Mouse (Mus musculus) spleen, embryonic (tissue): ENCODE measurements around the gene Fancm.

ENCODE experiments used
- CTCF ChIA-PET: fragments of 350-600 bp; sonication (Branson Sonifier 250); formaldehyde crosslinking; loops from one replicate; lab custom pipeline; 2022; lab: Charles Lee

Fancm gene

DNA sequence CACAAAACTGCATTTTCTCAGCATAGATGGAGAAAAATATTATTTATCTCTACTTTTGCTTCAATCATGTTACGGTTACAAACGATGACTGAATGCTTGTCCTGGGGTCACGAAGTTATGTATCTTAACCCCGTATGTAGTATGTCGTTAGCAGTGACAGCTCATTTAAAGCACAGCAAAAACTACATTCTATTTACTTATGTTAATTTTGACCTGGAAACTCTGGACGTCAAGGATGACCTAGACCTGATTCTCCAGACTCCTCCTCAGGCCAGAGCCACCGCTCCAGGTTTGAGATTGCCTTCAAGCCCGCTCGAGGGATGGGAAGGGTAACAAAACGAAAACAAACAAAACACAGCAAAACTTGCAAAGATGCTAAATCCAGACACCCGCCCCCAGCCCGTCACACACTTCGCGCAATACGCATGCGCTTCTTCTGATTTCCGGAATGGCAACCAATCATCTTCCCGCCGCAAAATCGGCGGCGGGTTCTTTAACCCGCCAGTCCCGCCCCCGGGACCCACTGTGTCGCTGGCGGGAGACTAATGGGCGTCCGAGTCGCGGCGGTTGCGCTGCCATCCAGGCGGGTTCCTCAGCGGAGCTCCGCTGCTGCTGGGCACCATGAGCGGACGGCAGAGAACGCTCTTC, at the start of gene Fancm:
Gene Fancm (plus strand): TSS at position 519 of the 648 bp plus-strand sequence.
- CTCF ChIA-PET, result no interaction called here

DNA sequence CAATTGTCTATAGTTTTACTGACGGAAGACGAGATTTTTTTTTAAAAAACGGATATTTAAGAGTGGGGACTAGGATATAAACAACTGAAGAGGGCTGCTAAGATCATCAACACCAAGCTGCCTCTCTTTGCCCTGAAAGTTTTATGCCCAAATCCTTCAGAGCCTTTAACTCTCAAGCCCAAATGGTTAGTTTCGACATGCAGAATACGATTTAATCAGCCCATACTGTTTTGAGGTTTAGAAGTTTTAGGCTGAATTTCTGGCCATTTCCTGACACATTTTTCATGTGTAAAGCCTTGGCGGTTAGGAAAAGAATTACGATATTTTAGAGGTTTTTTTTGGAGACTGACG, 39.6 kb upstream of the Fancm start:
- CTCF ChIA-PET, result no interaction called here

DNA sequence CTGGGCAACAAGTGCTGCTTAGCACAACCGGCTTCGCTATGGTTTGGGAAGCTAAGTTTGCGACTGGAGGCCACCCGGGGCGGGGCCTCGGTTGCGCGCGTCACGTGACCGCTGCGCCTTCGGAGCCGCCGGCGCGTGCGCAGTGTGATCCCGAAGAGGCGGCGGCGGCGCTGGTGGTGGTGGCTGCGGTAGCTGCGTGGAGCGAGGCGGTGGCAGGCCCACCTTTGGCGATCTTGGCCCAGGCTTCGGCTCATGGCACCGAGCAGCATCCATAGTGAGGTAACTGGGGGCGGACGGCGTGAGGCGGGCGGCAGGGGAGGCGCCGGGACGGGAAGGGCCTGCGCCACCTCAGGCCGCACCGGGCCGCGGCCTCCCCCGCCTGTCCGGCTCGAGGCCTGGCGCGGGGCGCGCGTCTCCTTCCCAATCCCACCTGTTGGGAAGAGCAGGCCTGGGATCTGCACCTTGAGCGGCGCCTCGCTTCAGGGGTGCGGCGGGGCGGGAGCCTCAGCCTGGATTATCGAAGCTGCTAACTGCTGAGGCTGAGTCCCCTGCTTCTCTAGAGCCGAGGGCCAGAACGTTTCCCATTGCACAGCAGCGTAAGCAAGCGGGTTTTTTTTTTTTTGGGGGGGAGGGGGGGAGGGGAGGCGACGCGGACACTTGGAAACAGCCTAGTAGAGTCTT, 39.1 kb upstream of the Fancm start, which contains the start of gene Prpf39:
Gene Prpf39 (plus strand): TSS at position 144 of the 681 bp plus-strand sequence.
- CTCF ChIA-PET, result no interaction called here

DNA sequence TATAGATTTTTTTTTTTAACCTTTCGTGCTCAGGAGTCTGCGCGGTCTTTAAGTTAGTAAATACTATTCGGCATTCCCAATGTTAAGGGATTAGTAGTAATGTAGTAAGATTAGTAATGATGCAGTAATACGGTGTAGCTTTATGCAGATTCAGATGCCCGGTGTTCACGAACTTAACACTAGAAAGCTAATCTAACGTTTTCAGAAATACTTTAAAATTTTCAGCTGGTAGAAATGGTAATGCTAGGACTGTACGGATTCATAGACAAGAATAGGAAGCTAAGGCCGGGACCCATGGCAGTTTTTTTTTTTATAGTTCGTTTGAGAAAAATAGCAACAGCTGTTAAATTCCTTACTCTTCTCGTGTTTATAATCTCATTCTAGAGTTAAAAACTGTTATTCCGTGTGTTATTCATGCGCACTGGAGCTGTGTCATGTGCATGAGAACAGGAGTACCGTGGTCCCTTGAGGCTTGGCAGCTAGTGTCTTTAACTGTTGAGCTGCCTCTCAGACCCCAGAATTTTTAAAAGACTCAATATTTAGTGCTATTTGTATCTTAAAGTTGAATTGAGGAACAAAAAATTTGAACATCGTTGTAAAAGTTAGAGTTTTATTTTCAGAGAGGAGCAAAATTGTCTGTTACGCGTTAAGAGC, 38.4 kb upstream of the Fancm start:
- CTCF ChIA-PET, result no interaction called here

DNA sequence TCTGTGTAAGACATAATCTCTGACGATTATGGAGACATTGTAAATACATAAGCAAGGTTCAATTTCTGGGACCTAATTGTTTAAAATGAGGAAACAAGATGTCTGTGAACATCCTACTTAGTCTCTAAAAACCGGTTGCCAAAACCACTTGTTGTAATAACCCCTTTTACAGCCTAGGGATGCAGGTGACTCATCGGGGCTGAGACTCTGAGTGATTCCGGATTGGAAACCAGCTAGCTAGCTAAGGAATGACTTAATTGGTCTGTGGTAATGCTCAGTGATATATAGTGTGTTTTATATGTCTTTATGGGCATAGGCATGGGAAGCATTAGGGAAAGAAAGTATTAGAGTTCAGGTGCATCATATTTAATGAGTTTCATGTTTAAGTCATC, 37.9 kb upstream of the Fancm start:
- CTCF ChIA-PET, result no interaction called here

DNA sequence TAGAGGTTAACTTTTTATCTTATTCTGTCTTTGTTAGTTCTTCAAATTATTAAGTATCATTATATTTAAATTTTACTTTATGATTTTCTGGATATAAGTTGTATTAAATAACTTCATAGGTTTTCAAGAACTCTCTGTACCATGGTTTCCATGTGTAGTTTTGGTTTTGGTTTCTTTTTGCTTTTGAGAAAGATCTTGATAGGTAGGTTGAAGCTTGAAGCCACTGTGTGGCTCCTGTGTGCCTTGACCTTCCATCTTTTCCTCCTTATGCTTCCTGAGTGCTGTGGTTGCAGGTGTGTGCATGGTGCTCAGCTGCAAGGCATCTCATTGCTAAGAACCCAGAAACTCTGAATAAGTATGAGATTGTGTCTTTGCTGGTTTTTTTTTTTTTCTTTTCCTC, 26.6 kb upstream of the Fancm start:
- CTCF ChIA-PET, result no interaction called here

DNA sequence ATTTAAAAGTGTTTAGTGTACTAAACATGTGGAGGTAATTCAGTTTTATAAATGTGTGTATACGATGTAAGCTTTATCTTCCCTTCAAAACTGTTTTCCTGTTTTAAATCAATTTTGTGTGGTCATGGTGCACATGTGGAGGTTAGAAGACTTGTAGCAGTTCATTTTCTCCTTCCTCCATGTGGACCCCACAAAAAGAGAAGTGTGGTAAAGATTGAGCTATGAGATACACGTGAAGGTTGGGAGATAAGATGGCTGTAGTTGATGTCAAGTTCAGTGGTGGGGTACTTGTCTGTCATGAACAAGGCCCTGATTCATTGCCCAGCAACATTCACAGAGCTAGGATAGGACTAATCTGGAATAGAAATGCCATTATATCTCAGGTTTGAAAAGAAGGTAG, 17.2 kb upstream of the Fancm start:
- CTCF ChIA-PET, result interaction anchor here (0.9 kb wide), 1 partner anchor 20 kb away, joined by 3 read pairs; no protein-coding TSS in a partner anchor

DNA sequence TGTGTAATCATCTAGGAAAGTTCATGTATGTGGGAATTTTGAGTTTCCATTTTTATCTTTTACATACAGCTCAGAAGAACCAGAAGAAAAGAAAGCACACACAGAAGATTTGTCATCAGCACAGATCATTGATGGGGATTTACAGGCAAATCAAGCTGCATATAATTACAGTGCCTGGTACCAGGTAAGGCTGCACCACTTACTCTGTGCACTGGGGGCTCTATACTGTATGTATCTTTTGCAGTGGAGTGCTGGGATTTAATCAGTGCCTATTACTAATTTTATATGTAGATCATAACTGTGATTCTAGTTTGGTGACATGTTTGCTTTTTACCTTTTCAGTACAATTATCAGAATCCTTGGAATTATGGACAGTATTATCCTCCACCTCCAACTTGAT, 14.3 kb upstream of the Fancm start:
- CTCF ChIA-PET, result no interaction called here

DNA sequence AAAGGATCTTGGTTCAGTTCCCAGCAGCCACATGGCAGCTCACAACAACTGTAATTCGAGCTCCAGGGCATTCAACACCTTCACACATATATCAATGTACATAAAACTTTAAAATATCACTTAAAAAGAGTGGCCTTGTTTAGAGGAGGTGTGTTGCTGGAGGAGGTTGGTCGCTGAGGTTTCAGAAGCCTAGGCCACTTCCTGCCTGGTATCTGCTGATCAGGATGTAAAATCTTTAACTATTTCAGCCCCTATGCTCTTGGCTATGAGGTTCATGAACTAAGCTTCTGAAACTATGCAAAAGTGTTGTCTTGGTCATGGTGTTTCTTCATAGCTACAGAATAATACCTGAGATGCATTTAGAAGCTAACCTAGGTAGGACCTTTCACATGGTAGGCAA, 10.2 kb upstream of the Fancm start:
- CTCF ChIA-PET, result no interaction called here

DNA sequence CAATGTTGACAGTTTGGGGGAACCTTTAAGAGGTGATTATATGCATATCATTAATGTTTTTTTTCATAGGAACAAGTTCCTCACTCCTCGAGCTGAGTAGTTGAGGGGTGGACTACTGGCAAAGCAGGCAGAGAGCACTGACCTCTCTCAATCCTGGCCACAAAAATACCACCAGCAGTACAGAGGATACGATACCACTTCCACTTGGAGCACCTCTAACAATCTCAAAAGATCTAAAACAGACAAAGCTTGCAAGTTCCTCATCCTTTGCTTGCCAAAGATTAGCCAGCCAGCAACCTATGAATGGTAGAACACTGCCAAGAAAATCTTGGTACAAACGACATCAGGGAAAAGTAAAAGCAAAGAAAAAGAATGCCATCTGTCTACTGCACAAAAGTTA, 9.2 kb upstream of the Fancm start:
- CTCF ChIA-PET, result interaction anchor here (0.7 kb wide), 1 partner anchor 10 kb away, joined by 3 read pairs; no protein-coding TSS in a partner anchor

DNA sequence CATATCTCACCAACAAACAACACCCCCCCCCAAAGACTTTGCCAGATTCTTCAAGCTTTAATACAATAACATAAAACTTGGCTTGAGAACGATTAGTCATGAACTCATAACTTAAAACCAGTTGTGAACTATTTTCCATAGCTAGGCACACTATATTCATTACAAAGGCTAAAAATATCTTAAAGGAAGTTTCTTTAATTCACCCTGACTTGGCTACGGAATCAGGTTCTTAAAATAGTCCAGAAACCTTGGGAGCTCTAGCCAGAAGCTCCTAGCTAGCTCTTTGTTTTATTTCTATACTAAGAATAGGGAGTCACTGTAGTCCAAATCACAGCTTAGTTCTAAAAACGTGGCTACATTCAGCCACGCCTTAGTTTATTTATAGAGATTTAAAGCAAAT, 7.0 kb upstream of the Fancm start:
- CTCF ChIA-PET, result interaction anchor here (0.5 to 0.8 kb wide), 2 partner anchors 8 to 45 kb away, joined by 4 read pairs; no protein-coding TSS in a partner anchor

DNA sequence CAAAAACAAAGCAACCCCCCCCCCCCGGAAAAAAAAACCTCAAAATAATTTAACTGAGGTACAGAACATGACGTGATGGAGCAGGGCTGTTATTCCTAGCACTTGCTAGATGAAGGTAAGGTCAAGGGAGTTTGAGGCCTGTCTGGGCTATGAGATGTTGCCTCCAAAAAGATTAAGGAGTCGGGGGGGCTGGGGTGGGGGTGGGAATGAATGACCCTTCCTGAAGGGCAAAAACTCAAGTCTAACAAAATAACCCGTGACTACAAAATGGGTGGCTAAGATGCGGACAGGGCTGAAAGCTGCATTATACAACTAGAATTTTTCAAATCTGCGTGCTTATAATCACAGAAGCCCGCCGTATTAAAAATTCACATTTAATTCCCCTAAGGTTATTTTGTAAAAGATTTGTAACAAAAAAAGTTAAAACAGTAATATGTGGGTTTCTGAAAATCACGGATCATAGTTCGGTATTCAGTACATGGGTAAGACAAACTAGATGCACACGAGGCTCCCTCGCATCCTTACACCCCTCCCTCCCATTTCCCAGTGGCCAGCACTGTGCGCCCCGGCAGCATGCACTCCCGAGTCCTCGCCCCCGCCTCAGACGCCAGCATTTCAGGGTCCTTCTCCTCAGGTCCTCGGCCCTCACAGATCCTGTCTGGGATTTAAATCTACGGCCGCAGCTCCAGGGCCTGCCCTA, 2.3 kb upstream of the Fancm start:
- CTCF ChIA-PET, result interaction anchor here (0.7 kb wide), 1 partner anchor 11 kb away, joined by 3 read pairs; no protein-coding TSS in a partner anchor

DNA sequence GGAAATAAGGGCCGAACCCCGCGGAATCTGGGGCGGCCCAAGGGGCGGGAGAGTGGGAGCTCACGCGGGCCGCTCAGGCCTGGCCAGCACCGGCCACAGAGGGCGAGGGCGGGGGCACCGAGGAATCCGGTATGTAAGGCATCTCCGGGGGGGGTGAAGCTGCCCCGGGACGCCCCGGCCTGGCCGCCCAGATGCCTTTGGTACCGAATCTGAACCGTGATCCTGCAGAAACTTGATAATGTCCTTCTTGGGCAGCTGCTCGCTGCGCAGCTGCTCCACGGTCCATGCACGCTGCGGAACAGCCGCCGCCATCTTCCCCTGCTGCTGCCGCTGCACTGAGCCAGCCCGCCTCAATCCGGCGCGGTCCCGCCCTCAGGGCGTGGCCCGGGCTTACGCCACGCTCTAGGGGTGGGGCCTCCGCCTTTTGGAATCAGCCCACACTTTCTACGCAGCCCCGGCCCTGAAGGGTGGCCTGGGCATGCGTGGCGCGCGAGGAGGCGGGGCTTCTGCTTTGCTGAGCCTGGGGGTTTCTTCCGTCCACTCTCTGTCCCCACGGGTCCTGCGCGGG, 1.7 kb upstream of the Fancm start, which contains the start of gene Fkbp3:
Gene Fkbp3 (minus strand): TSS at position 397 of the 568 bp plus-strand sequence.
- CTCF ChIA-PET, result no interaction called here

DNA sequence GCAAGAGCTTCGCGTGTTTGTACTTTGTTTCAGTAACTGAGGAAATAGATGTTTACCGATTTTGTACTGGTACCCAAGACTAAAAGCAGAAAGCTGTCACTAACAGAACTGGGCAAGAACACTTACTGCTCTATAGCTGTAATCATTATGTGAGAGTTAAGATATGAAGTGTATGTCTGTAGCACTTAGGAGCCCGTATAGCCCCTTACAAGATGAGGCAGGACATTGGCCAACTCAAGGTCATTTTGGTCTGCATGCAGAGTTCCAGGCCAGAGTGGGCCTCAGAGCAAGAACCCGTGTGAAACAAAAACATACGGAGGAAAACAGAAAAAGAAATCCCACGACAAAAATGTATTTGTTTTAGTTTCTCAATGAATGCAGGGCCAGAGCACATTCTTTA, 752 bp upstream of the Fancm start:
- CTCF ChIA-PET, result no interaction called here

DNA sequence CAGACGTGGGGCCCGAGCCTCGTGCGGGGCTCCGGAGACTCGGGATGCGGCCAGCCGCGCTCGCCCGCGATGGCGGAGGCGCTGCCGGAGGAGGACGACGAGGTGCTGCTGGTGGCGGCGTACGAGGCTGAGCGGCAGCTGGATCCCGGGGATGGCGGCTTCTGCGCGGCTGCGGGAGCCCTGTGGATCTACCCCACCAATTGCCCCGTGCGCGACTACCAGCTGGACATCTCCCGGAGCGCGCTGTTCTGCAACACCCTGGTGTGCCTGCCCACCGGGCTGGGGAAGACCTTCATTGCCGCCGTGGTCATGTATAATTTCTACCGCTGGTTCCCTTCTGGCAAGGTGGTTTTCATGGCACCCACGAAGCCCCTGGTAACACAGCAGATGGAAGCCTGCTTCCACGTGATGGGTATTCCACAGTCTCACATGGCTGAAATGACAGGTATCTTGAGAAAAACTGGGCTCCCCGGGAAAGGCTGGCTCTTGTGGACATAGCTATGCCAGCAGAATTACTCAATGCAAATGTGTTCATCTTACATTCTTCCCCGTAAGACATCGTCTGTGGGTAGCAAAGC, 419 bp downstream of the Fancm start:
- CTCF ChIA-PET, result interaction anchor here (0.6 kb wide), 2 partner anchors 10 to 67 kb away, joined by 3 read pairs; no protein-coding TSS in a partner anchor

DNA sequence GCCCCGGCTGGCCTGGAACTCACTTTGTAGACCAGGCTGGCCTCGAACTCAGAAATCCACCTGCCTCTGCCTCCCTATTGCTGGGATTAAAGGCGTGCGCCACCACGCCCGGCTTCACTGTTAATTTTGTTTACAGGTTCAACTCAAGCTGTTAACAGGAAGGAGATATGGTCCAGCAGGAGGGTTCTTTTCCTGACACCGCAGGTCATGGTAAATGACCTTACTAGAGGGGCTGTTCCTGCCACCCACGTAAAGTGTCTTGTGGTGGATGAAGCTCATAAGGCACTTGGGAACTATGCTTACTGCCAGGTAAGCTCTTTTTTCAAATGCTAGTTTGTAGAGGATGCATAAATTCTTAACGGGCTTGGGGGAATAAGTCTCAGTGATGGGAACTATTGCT, 1.5 kb downstream of the Fancm start:
- CTCF ChIA-PET, result interaction anchor here (0.5 to 0.6 kb wide), 3 partner anchors 8 to 102 kb away, joined by 3 to 4 read pairs (median 3); no protein-coding TSS in a partner anchor

DNA sequence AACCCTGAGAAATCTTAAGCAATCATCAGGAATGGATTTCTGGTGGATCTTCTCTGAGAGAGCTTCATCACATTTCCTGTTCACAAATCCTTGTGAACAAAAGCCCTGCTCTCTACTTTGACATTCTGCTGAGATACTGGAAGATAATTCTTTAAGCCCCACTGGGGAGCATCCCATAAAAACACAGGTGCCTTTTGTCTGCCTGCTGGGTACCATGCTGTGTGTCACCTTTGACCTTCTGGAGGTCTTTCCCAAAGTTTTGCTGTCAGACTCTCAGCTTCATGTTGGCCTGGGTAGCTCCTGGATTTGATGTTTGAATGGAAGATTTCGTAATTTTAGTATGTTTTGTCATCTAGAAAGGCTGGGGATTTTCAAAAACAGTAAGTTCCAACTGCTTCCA, 33.3 kb downstream of the Fancm start:
- CTCF ChIA-PET, result no interaction called here

DNA sequence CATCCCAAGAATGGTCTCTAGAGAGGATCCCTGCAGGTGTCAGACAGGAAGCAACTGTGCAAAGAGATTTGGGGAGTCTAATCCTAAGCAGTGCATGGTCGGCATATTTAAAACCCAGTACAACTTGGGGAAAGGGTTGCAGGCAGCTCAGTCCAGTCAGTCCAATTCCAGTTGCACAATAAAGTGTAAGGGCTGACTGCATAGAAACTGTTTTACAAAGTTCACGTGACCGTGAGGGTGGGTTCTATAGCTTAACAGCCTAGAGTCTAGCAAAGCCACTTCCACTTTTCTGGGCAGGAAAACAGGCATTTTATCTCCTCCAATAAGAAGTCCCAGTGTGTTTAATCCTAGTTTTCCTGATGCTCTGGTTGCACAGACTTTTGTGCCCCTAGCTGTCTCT, 36.1 kb downstream of the Fancm start:
- CTCF ChIA-PET, result no interaction called here

DNA sequence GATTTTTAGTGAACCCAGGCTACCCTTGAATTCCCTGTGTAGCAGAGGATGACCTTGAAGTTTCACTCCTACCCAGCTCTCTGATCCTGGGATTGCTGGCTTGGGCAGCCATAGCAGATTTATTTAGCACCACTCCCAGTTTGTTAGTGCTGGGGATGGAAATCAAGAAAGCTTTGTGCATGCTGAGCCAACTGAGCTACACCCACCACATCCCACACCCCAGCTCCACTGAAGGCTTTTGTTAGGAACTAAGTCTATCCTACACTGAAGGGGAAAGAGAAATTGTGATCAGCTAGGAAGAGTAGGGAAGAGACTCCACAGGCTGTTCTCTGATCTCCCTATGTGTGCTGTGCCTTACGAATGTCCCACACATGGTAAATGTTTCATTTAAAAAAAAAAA, 37.4 kb downstream of the Fancm start:
- CTCF ChIA-PET, result interaction anchor here (0.7 kb wide), 1 partner anchor 44 kb away, joined by 4 read pairs; no protein-coding TSS in a partner anchor

DNA sequence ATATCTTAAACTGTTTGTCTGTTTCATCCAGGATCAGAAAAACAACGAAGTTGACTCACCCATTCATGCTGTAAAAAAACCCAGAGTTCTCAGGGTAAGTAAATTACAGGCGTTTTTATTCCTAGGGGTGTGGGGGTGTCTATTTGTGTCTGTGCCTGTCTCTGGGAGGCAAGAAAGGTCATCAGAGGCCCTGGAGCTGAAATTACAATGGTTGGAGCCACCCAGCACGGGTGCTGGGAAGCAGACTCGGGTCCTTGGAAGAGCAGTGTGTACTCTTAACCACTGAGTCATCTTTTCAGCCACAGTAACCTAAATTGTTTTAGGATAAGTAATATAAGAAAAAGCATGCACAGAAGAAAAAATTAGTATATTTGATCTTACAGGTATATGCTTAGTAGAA, 38.5 kb downstream of the Fancm start:
- CTCF ChIA-PET, result no interaction called here

DNA sequence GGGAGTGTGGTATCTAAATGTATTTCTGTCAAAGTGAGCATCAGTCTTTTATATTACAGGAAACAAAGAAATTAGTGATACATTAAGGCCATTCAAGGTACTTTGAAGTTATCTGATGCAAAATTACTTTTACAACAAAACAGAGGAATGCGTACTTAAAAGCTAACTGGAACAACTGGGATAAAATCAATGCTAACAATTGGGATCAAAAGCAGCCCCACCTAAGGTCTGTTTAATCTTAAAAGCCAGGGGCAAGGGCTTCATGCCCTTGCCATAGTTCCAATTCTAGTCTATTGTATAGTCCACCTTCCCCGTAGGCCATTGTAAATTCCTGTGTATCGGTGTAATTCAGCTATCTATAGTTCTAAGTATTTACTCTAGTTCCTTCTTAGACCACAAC, 39.6 kb downstream of the Fancm start:
- CTCF ChIA-PET, result interaction anchor here (0.7 kb wide), 1 partner anchor 123 kb away, joined by 3 read pairs; no protein-coding TSS in a partner anchor
